Mouse (Mus musculus) midbrain, embryonic 14.5 days (tissue): ENCODE data around the gene 1700034J05Rik. TPM values are rescaled to one million over a fixed set of nuclear protein-coding genes. Genes with fewer than 3 reads are reported as not detected.
A peak's percentile ranks its signal among the peaks of the same experiment; 100 is the strongest.

Experiments used
- ATAC-seq: fragments of 200-750 bp; cut with Nextera tagmentation; 2 replicates; pipeline ENCODE4 v1.8.0; 2017; ENCODE audit warnings: moderate number of reproducible peaks, moderate library complexity; ENCODE audit not compliant: low FRiP score, low TSS enrichment
- DNase-seq: peaks from one replicate; pipeline ENCODE4 v3.0.0-alpha.2; 2015
- H3K27ac ChIP-seq: fragments of 300-500 bp; sonication (generic); replicated peaks from 2 replicates; pipeline ENCODE4 v1.5.1; 2014; ENCODE audit warnings: mild to moderate bottlenecking, low read depth, low read length, moderate library complexity
- H3K27me3 ChIP-seq: fragments of 300-500 bp; sonication (generic); 2 replicates; pipeline ENCODE4 v1.6.1; 2014; ENCODE audit warnings: low read length, control low read depth, mixed read lengths; ENCODE audit not compliant: control insufficient read depth, insufficient read depth
- H3K36me3 ChIP-seq: fragments of 300-500 bp; sonication (generic); 2 replicates; pipeline ENCODE4 v1.6.1; 2014; ENCODE audit warnings: low read length, control low read depth; ENCODE audit not compliant: control insufficient read depth, insufficient read depth
- H3K4me1 ChIP-seq: fragments of 300-500 bp; sonication (generic); 2 replicates; pipeline ENCODE4 v1.6.1; 2014; ENCODE audit warnings: mild to moderate bottlenecking, antibody characterized with exemption, low read length, control low read depth; ENCODE audit not compliant: control insufficient read depth, insufficient read depth
- H3K4me2 ChIP-seq: fragments of 300-500 bp; sonication (generic); 2 replicates; pipeline ENCODE4 v1.6.1; 2014; ENCODE audit warnings: mild to moderate bottlenecking, low read length, moderate library complexity
- H3K4me3 ChIP-seq: fragments of 300-500 bp; sonication (generic); replicated peaks from 2 replicates; pipeline ENCODE4 v1.5.1; 2014; ENCODE audit warnings: low read depth, low read length
- H3K9ac ChIP-seq: fragments of 300-500 bp; sonication (generic); replicated peaks from 2 replicates; pipeline ENCODE4 v1.6.1; 2014; ENCODE audit warnings: mild to moderate bottlenecking, low read length, moderate library complexity
- H3K9me3 ChIP-seq: fragments of 300-500 bp; sonication (generic); 2 replicates; pipeline ENCODE4 v1.6.1; 2016; ENCODE audit warnings: low read length, control low read depth, mixed read lengths; ENCODE audit not compliant: control insufficient read depth
- WGBS: fragments of 180-500 bp; shearing (Covaris S2); extraction: QIAGEN DNeasy Blood & Tissue Kit; methylation state at CpG from one replicate; pipeline ENCODE4 v1.1.7; 2014; 5-methylcytosine and 5-hydroxymethylcytosine counted together
- polyA plus RNA-seq: library from polyadenylated mRNA; unstranded; fragments of >200 nt; fragmentation: Nextera tagmentation; extraction: Ambion mirVana; gene quantifications from 2 replicates; pipeline ENCODE4 v1.2.1, GENCODE M21; 2014

The 1700034J05Rik gene
- polyA plus RNA-seq, 1 experiment from 2014 or later = not detected

GRCm38 (mm10) chr6:146959908-146960680 is 5.9 kb upstream of the 1700034J05Rik start:
- H3K4me3 ChIP-seq = no peak overlapping the region
- H3K27ac ChIP-seq = no peak overlapping the region
- H3K4me2 ChIP-seq = no peak overlapping the region
- H3K4me1 ChIP-seq = peaks cover 4% of the 10 kb centered on the region; the same call in 1 of the 2 replicates
- H3K9ac ChIP-seq = no peak overlapping the region
- 94% methylated on average over 9 of the region's 9 CpGs for WGBS
- DNase-seq (no peak), ATAC-seq (no peak)
- no peaks in the 10 kb centered on the region for H3K27me3 ChIP-seq
- no peaks in the 10 kb centered on the region for H3K9me3 ChIP-seq
- no peaks in the 10 kb centered on the region for H3K36me3 ChIP-seq

GRCm38 (mm10) chr6:146958694-146959093 is 4.5 kb upstream of the 1700034J05Rik start:
- Histone ChIP-seq H3K9me3 (no peaks in the 10 kb centered on the region), H3K4me1 (peaks cover 4% of the 10 kb centered on the region; the same call in 1 of the 2 replicates), H3K9ac (no peak overlapping the region), H3K4me3 (no peak overlapping the region), H3K27me3 (no peaks in the 10 kb centered on the region), H3K27ac (no peak overlapping the region), H3K4me2 (no peak overlapping the region), H3K36me3 (no peaks in the 10 kb centered on the region)
- WGBS = 78% methylated on average over 1 of the region's 1 CpGs
- ATAC-seq (no peak), DNase-seq (no peak)

GRCm38 (mm10) chr6:146956961-146957360 is 2.7 kb upstream of the 1700034J05Rik start:
- no peaks in the 10 kb centered on the region for H3K36me3 ChIP-seq
- H3K4me1 ChIP-seq = peaks cover 4% of the 10 kb centered on the region; the same call in 1 of the 2 replicates
- no peak overlapping the region for H3K27ac ChIP-seq
- ATAC-seq (no peak), DNase-seq (no peak)
- H3K4me2 ChIP-seq = no peak overlapping the region
- no peak overlapping the region for H3K4me3 ChIP-seq
- H3K27me3 ChIP-seq = no peaks in the 10 kb centered on the region
- 90% methylated on average over 1 of the region's 1 CpGs for WGBS
- H3K9me3 ChIP-seq = no peaks in the 10 kb centered on the region
- H3K9ac ChIP-seq = no peak overlapping the region

GRCm38 (mm10) chr6:146955896-146956295 is 1.7 kb upstream of the 1700034J05Rik start:
- H3K36me3 ChIP-seq = no peaks in the 10 kb centered on the region
- no peak overlapping the region for H3K4me3 ChIP-seq
- no peak overlapping the region for H3K9ac ChIP-seq
- H3K9me3 ChIP-seq = no peaks in the 10 kb centered on the region
- no peak overlapping the region for H3K27ac ChIP-seq
- no peak for ATAC-seq
- no peak overlapping the region for H3K4me2 ChIP-seq
- H3K4me1 ChIP-seq = peaks cover 4% of the 10 kb centered on the region; the same call in 1 of the 2 replicates
- no peaks in the 10 kb centered on the region for H3K27me3 ChIP-seq
- 10% methylated on average over 12 of the region's 12 CpGs for WGBS
- DNase-seq = peak; percentile 19

GRCm38 (mm10) chr6:146955475-146955874 is 1.3 kb upstream of the 1700034J05Rik start:
- no peaks in the 10 kb centered on the region for H3K36me3 ChIP-seq
- no peak overlapping the region for H3K4me2 ChIP-seq
- no peak overlapping the region for H3K27ac ChIP-seq
- no peak for ATAC-seq
- no peak overlapping the region for H3K4me3 ChIP-seq
- H3K27me3 ChIP-seq = no peaks in the 10 kb centered on the region
- H3K9me3 ChIP-seq = no peaks in the 10 kb centered on the region
- DNase-seq = no peak
- peaks cover 6% of the 10 kb centered on the region; the same call in 1 of the 2 replicates for H3K4me1 ChIP-seq
- no peak overlapping the region for H3K9ac ChIP-seq
- WGBS = 71% methylated on average over 1 of the region's 1 CpGs

- ATAC-seq (no peak), DNase-seq (no peak)
- Histone ChIP-seq H3K4me1 (peaks cover 8% of the 10 kb centered on the region; the same call in 1 of the 2 replicates), H3K4me2 (no peak overlapping the region), H3K36me3 (no peaks in the 10 kb centered on the region), H3K9me3 (no peaks in the 10 kb centered on the region), H3K9ac (no peak overlapping the region), H3K27me3 (no peaks in the 10 kb centered on the region), H3K27ac (no peak overlapping the region), H3K4me3 (no peak overlapping the region)
- 0% methylated on average over 1 of the region's 1 CpGs for WGBS
These were observed 3.8 kb downstream of the 1700034J05Rik start for GRCm38 (mm10) chr6:146950454-146950832.

GRCm38 (mm10) chr6:146949682-146950453 is 4.4 kb downstream of the 1700034J05Rik start:
- Histone ChIP-seq H3K9me3 (no peaks in the 10 kb centered on the region), H3K4me1 (peaks cover 8% of the 10 kb centered on the region; the same call in 1 of the 2 replicates), H3K9ac (no peak overlapping the region), H3K27me3 (no peaks in the 10 kb centered on the region), H3K36me3 (no peaks in the 10 kb centered on the region), H3K4me3 (no peak overlapping the region), H3K4me2 (no peak overlapping the region), H3K27ac (no peak overlapping the region)
- ATAC-seq (no peak), DNase-seq (no peak)
- 29% methylated on average over 10 of the region's 10 CpGs for WGBS

GRCm38 (mm10) chr6:146947186-146947585 is 7.0 kb downstream of the 1700034J05Rik start:
- WGBS = 76% methylated on average over 4 of the region's 4 CpGs

More at GRCm38 (mm10) chr6:146947186-146947585, 7.0 kb downstream of the 1700034J05Rik start:
- no peak overlapping the region for H3K9ac ChIP-seq
- no peak overlapping the region for H3K4me2 ChIP-seq
- H3K9me3 ChIP-seq = no peaks in the 10 kb centered on the region
- ATAC-seq (no peak), DNase-seq (no peak)
- H3K27ac ChIP-seq = no peak overlapping the region
- H3K4me3 ChIP-seq = no peak overlapping the region
- H3K4me1 ChIP-seq = peaks cover 8% of the 10 kb centered on the region; the same call in 1 of the 2 replicates
- H3K27me3 ChIP-seq = no peaks in the 10 kb centered on the region
- no peaks in the 10 kb centered on the region for H3K36me3 ChIP-seq
